Mouse (Mus musculus): ENCODE measurements around the gene Ralgapa2. TPM values are rescaled to one million over a fixed set of nuclear protein-coding genes. Genes with fewer than 3 reads are reported as not detected.

The Ralgapa2 gene
- polyA plus RNA-seq (2016; fragmentation: Nextera tagmentation; extraction: Ambion mirVana): 6.5 and 7.8 TPM in 2 replicates

DNA sequence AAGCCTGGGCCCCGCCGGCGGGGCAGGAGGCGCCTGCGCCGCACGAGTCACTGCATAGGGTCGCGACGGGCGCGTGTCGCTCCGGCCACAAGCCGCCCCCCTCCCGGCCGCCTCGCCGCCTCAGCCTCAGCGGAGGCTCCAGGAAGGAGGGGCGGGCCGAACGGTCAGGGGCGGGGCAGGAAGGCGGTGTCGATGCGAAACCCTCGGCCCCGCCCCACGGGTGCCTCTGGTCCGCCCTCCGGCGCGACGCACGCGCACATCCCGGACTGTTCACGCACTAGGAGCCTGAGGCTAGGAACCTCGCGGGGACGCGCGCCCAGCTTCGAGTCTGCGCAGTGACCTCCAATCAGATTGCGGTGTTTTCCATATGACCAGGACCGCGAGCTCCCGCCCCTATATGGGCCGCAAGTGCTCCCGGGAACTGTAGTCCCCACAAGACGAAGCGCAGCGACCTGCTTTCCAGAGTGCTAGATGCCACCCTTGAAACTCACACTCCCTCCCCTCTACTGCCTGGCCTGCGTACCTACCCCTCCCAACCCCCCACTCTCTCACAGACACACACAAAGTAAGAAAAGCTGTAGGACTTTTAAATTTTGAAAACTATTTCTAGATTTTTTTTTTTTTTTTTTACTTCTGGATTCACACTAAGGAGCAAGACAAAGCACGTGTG, at the start of gene Ralgapa2:
Ralgapa2 (minus strand) TSS at position 434 of the 670 bp plus-strand sequence.
- no peaks in the 10 kb centered on the region for H3K27me3 ChIP-seq (replicated peaks)
- peak within 1 kb of the TSS; percentile 91 for H3K4me3 ChIP-seq
- no peaks in the 10 kb centered on the region for H3K36me3 ChIP-seq
- no peaks in the 10 kb centered on the region for H3K9me3 ChIP-seq (replicated peaks)
- peaks cover 34% of the 10 kb centered on the region for H3K4me1 ChIP-seq
- peak within 1 kb of the TSS; percentile 92 for H3K9ac ChIP-seq
- WGBS (ENCODE audit: insufficient replicate concordance): 2% methylated on average over 56 of the region's 57 CpGs
- peak within 1 kb of the TSS; percentile 73 for H3K27ac ChIP-seq
- ATAC-seq: peak; percentile 98
- peak within 1 kb of the TSS; percentile 96 for H3K4me2 ChIP-seq

DNA sequence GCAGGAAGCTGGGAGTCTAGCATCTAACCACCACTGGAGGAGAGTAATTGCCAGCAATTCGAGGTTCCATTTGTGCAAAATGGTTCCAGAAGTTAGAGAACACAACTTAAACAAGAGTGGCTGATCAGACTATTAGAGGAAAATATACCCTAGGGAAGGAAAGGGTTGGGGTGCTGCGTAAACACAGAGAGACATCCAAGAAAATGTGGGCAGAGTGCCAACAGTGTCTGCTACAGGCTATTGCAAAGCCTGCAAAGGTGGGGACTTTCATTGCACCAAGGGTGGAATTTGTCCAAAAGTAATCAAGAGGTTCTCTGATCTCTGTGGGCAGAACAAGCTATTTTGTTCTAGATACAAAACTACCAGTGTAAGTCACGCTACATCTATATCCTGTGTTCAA, 49.4 kb upstream of the Ralgapa2 start:
- H3K27me3 ChIP-seq (replicated peaks): no peaks in the 10 kb centered on the region
- 54% methylated on average over 3 of the region's 3 CpGs for WGBS (ENCODE audit: insufficient replicate concordance)

DNA sequence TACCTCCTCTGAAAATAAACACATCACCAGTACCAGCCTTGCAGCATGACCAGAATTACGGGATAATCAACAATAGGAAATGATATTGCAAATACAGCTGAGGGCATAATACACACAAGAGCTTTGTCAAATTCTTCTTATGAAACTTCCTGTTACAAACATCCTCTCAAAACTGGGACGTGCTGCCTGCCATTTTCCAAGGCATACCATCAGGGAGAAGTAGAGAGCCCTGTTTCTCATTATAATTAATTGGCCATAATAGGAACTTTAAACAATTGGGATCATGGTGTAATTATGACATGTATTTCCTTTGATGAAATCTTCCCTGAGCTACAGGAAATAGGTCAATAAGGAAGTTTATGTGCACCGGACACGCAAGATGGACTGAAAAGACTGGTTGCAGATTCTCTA, 48.5 kb upstream of the Ralgapa2 start:
- no peak overlapping the region for H3K9ac ChIP-seq
- WGBS (ENCODE audit: insufficient replicate concordance): 59% methylated on average over 4 of the region's 4 CpGs
- no peak overlapping the region for H3K27ac ChIP-seq
- no peak overlapping the region for H3K4me3 ChIP-seq
- H3K27me3 ChIP-seq (replicated peaks): no peaks in the 10 kb centered on the region
- no peak overlapping the region for H3K4me2 ChIP-seq
- ATAC-seq: no peak
- no peaks in the 10 kb centered on the region for H3K9me3 ChIP-seq (replicated peaks)
- no peaks in the 10 kb centered on the region for H3K36me3 ChIP-seq
- 0 out of 2 replicates have a peak, but pooled peaks cover 5% of the 10 kb centered on the region for H3K4me1 ChIP-seq

More for the DNA sequence above, 49.4 kb upstream of the Ralgapa2 start:
- no peak overlapping the region for H3K27ac ChIP-seq
- no peaks in the 10 kb centered on the region for H3K36me3 ChIP-seq
- no peak overlapping the region for H3K4me3 ChIP-seq
- H3K4me1 ChIP-seq: 0 out of 2 replicates have a peak, but pooled peaks cover 5% of the 10 kb centered on the region
- H3K4me2 ChIP-seq: no peak overlapping the region
- H3K9me3 ChIP-seq (replicated peaks): no peaks in the 10 kb centered on the region
- H3K9ac ChIP-seq: no peak overlapping the region
- no peak for ATAC-seq

DNA sequence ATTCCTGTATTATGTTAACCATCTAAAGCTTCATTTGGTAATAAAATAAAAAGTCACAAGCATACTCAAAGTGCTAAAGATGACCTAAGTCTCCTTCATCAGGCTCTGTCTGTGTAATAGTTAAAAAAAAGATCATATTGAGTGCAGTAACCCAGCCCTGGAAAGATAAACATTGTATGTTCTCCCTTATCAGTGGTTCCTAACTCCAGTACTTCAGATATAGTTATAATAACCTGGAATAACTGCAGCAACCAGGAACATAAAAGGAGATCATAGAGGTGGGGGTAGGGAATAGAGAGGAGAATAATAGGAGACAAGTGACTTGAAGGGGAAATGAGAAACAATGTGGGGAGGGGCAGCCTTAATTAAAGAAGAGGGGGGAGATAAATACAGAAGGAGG, 44.0 kb upstream of the Ralgapa2 start:
- no peak for ATAC-seq
- Histone ChIP-seq H3K4me1 (0 out of 2 replicates have a peak, but pooled peaks cover under 1% of the 10 kb centered on the region), H3K36me3 (no peaks in the 10 kb centered on the region), H3K27me3 (replicated peaks) (no peaks in the 10 kb centered on the region), H3K27ac (no peak overlapping the region), H3K4me3 (no peak overlapping the region), H3K9ac (no peak overlapping the region), H3K9me3 (replicated peaks) (no peaks in the 10 kb centered on the region), H3K4me2 (no peak overlapping the region)

DNA sequence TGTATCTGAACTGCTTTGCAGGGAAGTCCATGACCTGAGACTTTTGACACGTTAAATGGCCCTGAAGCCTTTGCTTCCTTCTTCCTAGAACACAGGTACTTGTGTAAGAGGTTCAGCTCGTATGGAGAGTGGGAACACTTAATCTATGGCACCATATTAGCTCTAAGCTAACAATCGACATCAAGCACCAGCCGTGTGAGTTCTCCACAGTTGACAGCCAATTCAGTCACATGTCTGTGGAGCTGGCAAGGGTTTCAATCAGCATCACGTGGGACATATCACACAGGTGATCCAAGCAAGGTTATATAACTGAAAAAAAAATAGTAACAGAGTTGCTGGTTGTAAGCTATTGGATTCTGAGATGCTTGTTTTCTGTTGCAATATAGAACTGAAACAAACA, 43.2 kb upstream of the Ralgapa2 start:
- Histone ChIP-seq H3K9ac (no peak overlapping the region), H3K4me1 (no peaks in the 10 kb centered on the region), H3K27me3 (replicated peaks) (no peaks in the 10 kb centered on the region), H3K4me3 (no peak overlapping the region), H3K27ac (no peak overlapping the region), H3K4me2 (no peak overlapping the region), H3K9me3 (replicated peaks) (no peaks in the 10 kb centered on the region), H3K36me3 (no peaks in the 10 kb centered on the region)
- ATAC-seq: no peak
- 57% methylated on average over 5 of the region's 5 CpGs for WGBS (ENCODE audit: insufficient replicate concordance)

DNA sequence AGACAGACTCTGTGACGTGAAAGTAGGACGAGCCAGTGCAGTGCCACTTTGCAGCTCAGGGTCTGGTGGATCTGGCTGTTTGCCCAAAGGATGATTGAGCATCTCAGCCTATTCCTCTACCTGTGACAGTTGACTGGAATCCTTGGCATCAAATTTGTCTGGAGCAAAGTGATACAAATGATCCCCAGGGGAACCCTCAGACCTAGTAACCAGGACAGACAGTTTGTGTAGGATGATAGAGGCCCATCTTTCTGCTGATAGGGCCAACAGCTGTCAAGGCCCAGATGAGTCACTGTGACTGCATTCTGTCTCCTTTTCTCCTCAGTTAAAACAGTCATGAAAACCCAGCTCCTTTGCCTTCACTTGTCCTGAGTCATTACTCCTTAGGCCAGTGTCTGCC, 41.6 kb upstream of the Ralgapa2 start:
- 55% methylated on average over 2 of the region's 2 CpGs for WGBS (ENCODE audit: insufficient replicate concordance)
- H3K27me3 ChIP-seq (replicated peaks): no peaks in the 10 kb centered on the region
- no peak for ATAC-seq
- no peaks in the 10 kb centered on the region for H3K4me1 ChIP-seq
- H3K4me3 ChIP-seq: no peak overlapping the region
- H3K4me2 ChIP-seq: no peak overlapping the region
- H3K36me3 ChIP-seq: no peaks in the 10 kb centered on the region
- H3K9me3 ChIP-seq (replicated peaks): no peaks in the 10 kb centered on the region
- no peak overlapping the region for H3K9ac ChIP-seq
- H3K27ac ChIP-seq: no peak overlapping the region

DNA sequence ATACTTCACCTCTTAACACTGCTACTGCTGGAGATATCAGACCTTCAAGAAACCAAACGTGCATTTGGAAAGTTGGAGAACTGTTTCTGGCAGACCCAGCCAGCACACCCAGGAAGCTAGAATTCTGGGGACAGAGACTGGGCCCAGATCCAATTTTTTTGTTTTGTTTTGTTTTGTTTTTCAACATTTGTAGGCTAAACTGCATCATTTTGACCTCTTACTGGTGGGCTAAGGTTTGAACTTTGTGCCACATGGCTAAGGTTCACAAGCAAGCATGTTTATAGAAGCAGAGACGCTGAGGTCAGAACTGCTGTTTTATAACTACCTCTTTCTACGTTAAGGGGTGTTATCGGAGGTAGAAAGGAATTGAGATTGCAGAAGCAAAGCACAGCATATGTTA, 39.7 kb upstream of the Ralgapa2 start:
- Histone ChIP-seq H3K4me2 (no peak overlapping the region), H3K4me1 (no peaks in the 10 kb centered on the region), H3K9ac (no peak overlapping the region), H3K36me3 (no peaks in the 10 kb centered on the region), H3K9me3 (replicated peaks) (no peaks in the 10 kb centered on the region), H3K27ac (no peak overlapping the region), H3K4me3 (no peak overlapping the region), H3K27me3 (replicated peaks) (no peaks in the 10 kb centered on the region)
- WGBS (ENCODE audit: insufficient replicate concordance): 74% methylated on average over 4 of the region's 4 CpGs
- no peak for ATAC-seq

DNA sequence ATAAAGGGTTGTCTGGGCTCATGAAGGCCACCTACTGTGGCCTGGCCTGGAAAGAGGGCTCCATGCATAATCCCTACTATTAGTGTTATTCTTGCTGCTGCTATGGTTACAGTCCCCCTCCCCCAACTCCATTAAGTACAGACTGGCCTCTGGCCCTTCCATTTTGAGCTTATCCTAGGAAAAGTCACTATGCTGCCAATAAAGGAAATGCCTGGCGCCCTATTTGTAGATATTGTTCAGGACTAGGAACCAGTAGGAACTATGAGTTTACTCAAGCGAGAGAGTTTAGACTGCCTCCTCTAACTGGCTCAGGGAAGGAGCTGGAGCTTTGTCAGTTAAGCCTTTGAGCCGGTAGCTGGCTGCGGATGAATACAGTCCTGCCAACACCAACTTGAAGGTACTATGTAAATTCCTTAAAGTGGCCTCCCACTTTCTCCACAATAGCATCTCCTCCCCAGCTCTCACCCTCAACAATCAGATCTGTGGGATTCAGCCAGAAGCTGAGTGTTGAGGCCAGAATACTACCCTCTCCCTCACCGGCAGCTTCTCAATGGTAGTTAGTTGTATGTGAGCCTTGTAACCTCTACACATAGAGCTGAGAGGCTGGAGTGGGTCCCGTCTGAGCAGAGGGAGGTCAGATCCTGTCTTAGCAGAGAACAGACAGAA, 37.1 kb upstream of the Ralgapa2 start:
- Histone ChIP-seq H3K36me3 (no peaks in the 10 kb centered on the region), H3K27ac (no peak overlapping the region), H3K9me3 (replicated peaks) (no peaks in the 10 kb centered on the region), H3K4me3 (no peak overlapping the region), H3K4me1 (no peaks in the 10 kb centered on the region), H3K9ac (no peak overlapping the region), H3K27me3 (replicated peaks) (no peaks in the 10 kb centered on the region), H3K4me2 (no peak overlapping the region)
- ATAC-seq: no peak
- WGBS (ENCODE audit: insufficient replicate concordance): 50% methylated on average over 6 of the region's 6 CpGs

DNA sequence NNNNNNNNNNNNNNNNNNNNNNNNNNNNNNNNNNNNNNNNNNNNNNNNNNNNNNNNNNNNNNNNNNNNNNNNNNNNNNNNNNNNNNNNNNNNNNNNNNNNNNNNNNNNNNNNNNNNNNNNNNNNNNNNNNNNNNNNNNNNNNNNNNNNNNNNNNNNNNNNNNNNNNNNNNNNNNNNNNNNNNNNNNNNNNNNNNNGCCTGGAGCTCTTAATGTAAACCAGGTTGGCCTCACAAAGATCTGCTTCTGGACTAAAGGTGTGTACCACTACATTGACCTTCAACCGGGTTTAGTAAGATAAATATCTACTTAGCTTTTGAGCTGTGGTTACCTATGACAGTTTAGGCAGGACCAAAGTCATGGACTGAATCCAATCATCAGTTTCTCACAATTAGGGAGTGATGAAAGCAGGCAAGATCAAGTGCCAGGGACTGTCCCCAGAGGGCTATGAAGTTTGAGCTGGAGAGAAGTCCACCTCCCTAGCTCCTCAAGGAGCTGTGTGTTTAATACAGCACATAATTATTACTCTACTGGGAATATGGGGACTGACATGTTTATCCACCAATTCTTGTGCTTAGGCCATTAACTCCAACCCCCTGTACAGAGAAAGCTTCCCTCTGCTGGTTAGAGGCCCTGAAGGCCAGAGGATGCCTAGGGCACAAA, 32.1 kb upstream of the Ralgapa2 start:
- ATAC-seq: no peak
- H3K36me3 ChIP-seq: no peaks in the 10 kb centered on the region
- no peak overlapping the region for H3K4me3 ChIP-seq
- no peak overlapping the region for H3K27ac ChIP-seq
- H3K9ac ChIP-seq: no peak overlapping the region
- H3K9me3 ChIP-seq (replicated peaks): 0 out of 2 replicates have a peak, but pooled peaks cover 9% of the 10 kb centered on the region
- no peaks in the 10 kb centered on the region for H3K27me3 ChIP-seq (replicated peaks)
- H3K4me1 ChIP-seq: no peaks in the 10 kb centered on the region
- H3K4me2 ChIP-seq: no peak overlapping the region
- 48% methylated on average over 1 of the region's 1 CpGs for WGBS (ENCODE audit: insufficient replicate concordance)

DNA sequence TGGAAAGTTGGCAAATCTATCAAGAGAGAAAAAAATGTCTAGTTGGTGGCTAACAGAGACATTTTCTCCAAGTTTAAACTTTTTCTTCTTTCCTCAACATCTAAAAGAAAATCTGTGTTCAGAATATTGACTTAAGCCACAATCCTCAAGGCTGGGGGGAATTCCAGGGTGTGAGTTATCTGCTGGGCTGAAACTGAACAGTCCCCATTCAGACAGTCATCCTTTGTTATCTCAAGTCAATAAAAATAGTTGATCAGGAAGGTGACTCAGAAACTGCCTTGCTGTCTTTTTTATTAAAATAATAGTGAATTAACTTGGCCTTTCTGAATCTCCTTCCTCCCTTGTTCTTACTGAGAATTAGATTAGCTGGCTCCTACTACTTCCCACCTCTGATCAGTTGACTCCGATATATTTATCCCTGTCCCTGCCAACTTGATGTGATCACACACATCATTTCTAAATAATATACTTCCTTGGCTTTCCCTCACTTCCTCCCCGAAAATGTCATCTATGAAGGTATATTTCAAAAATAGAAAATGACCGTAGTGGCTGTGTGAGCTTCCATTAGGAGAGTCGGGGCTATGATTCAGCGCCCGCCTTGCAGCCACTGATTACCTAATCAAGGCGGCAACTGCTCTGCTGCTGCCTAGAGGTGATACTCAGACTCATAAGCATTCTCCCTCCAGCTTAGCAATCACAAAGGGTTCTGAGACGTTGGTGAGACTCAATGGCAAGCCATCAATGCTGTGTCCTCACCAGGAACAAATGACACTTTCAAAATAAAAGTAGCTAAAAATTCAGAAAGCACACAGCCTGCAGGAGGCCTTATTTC, 21.2 kb upstream of the Ralgapa2 start:
- H3K27ac ChIP-seq: no peak overlapping the region
- no peaks in the 10 kb centered on the region for H3K27me3 ChIP-seq (replicated peaks)
- peak; percentile 70 for ATAC-seq

DNA sequence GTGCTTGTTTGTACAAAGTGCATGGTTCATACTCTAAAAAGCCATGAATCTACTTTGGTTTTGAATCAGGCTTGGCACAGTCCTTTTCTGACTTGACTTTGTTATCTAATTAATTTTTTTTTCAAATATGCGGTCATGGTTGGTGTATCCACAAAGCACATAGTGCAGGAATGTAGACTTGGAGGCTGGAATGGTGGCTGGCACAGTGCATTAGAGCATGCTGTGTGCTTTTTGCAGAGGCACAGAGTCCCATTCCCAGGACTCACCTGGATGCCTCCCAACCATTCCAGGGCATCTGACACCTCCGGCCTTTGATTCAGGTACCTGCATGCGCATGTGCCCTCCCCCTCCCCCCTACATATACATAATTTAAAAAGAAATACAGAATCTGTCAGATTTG, 20.3 kb upstream of the Ralgapa2 start:
- WGBS (ENCODE audit: insufficient replicate concordance): 82% methylated on average over 3 of the region's 3 CpGs
- no peak for ATAC-seq
- Histone ChIP-seq H3K4me1 (peaks cover 26% of the 10 kb centered on the region), H3K27me3 (replicated peaks) (no peaks in the 10 kb centered on the region), H3K36me3 (no peaks in the 10 kb centered on the region), H3K9ac (no peak overlapping the region), H3K27ac (no peak overlapping the region), H3K4me2 (no peak overlapping the region), H3K4me3 (no peak overlapping the region), H3K9me3 (replicated peaks) (no peaks in the 10 kb centered on the region)

More for the DNA sequence above, 21.2 kb upstream of the Ralgapa2 start:
- no peak overlapping the region for H3K9ac ChIP-seq
- no peaks in the 10 kb centered on the region for H3K36me3 ChIP-seq
- H3K4me1 ChIP-seq: peaks cover 32% of the 10 kb centered on the region
- 28% methylated on average over 8 of the region's 8 CpGs for WGBS (ENCODE audit: insufficient replicate concordance)
- no peak overlapping the region for H3K4me3 ChIP-seq
- no peak overlapping the region for H3K4me2 ChIP-seq
- H3K9me3 ChIP-seq (replicated peaks): no peaks in the 10 kb centered on the region
